Mouse (Mus musculus): Measurements from ENCODE around the gene Psmb8. TPM values are rescaled to one million over a fixed set of nuclear protein-coding genes. Genes with fewer than 3 reads are reported as not detected.
A peak's percentile ranks its signal among the peaks of the same experiment; 100 is the strongest.

Psmb8 gene
- total and polyA plus RNA-seq, 3 experiments, result 133 to 144 TPM; not detected in 1

- peak; percentile 40; the same call in 1 of the 2 replicates for TF ChIP-seq POLR2AphosphoS2 (IDR thresholded peaks at IDR 0.05; ENCODE audit: low read length)
- TF ChIP-seq MYB (IDR thresholded peaks at IDR 0.05; ENCODE audit: low read depth, low read length), result no peak
- TF ChIP-seq CHD2 (IDR thresholded peaks at IDR 0.05; ENCODE audit: low read length), result peak; percentile 53
- TF ChIP-seq ZC3H11A (IDR thresholded peaks at IDR 0.05; ENCODE audit: low read depth, low read length), result peak; percentile 94
Observed at GRCm38 (mm10) chr17:34170877-34171498, 26.5 kb upstream of the Psmb8 start (continued).

- TF ChIP-seq POLR2AphosphoS5 (IDR thresholded peaks at IDR 0.05; ENCODE audit: borderline replicate concordance, low read depth, low read length) (no peak), RAD21 (IDR thresholded peaks at IDR 0.05; ENCODE audit: low read depth, low read length) (no peak; the same call in 1 of the 2 replicates), TBP (IDR thresholded peaks at IDR 0.05; ENCODE audit: low read depth, low read length) (no peak), ZKSCAN1 (IDR thresholded peaks at IDR 0.05; ENCODE audit: low read depth, low read length) (no peak), MAX (IDR thresholded peaks at IDR 0.05; ENCODE audit: low read length) (no peak), ZMIZ1 (IDR thresholded peaks at IDR 0.05; ENCODE audit: low read depth, low read length) (no peak), E2F4 (IDR thresholded peaks at IDR 0.05; ENCODE audit: borderline replicate concordance, low read depth, low read length) (no peak), ETS1 (IDR thresholded peaks at IDR 0.05; ENCODE audit: low read depth, low read length) (no peak), MYB (IDR thresholded peaks at IDR 0.05; ENCODE audit: low read depth, low read length) (no peak), RCOR1 (IDR thresholded peaks at IDR 0.05; ENCODE audit: low read depth, low read length) (no peak), SMC3 (IDR thresholded peaks at IDR 0.05; ENCODE audit: low read depth, low read length) (peak; percentile 29; the same call in 1 of the 2 replicates), GATA1 (IDR thresholded peaks at IDR 0.05; ENCODE audit: low read depth, low read length) (no peak), ZC3H11A (IDR thresholded peaks at IDR 0.05; ENCODE audit: low read depth, low read length) (no peak), MXI1 (IDR thresholded peaks at IDR 0.05; ENCODE audit: low read depth, low read length) (no peak), CTCF (IDR thresholded peaks at IDR 0.05 in 2 of 3, conservative IDR thresholded peaks at IDR 0.05 in 1 of 3; ENCODE audit: control insufficient read depth in 1 of 3, insufficient read depth in 1 of 3, low read depth in 2 of 3, low read length in 3 of 3, poor library complexity in 1 of 3, severe bottlenecking in 1 of 3) (peak; percentile 17 to 47 (median 19); a peak in 3 of 6 replicates), SIN3A (IDR thresholded peaks at IDR 0.05; ENCODE audit: low read length) (no peak), MAZ (IDR thresholded peaks at IDR 0.05; ENCODE audit: low read depth, low read length) (no peak)
- no peak overlapping the region for H3K9ac ChIP-seq (ENCODE audit: control insufficient read depth, low read depth, low read length, poor library complexity, severe bottlenecking)
- no peaks in the 10 kb centered on the region for H3K27me3 ChIP-seq (ENCODE audit: control insufficient read depth in 1 of 2, insufficient read depth in 2 of 2, low read length in 2 of 2)
- H3K27ac ChIP-seq (ENCODE audit: control insufficient read depth, low read depth, low read length), result no peak overlapping the region
- H3K79me2 ChIP-seq (ENCODE audit: control insufficient read depth, insufficient read depth, low read length, poor library complexity), result no peaks in the 10 kb centered on the region
- H3K4me1 ChIP-seq (ENCODE audit: control insufficient read depth in 1 of 2, insufficient read depth in 2 of 2, low read length in 2 of 2), result 0 out of 4 replicates have a peak, but pooled peaks cover 0 to 3% of the 10 kb centered on the region in 2 experiments
- H3K9me3 ChIP-seq (replicated peaks; ENCODE audit: insufficient read depth, low read length), result no peaks in the 10 kb centered on the region
- peaks cover 0 to 3% of the 10 kb centered on the region in 2 experiments; a peak in 2 of 4 replicates for H3K36me3 ChIP-seq (ENCODE audit: control insufficient read depth in 1 of 2, insufficient read depth in 2 of 2, low read length in 2 of 2)
- H3K4me3 ChIP-seq (ENCODE audit: control insufficient read depth in 1 of 2, insufficient read depth in 1 of 2, low read depth in 2 of 2, low read length in 2 of 2), result no peak overlapping the region
- DNase-seq (ENCODE audit: low read depth, low spot score), result peak; percentile 32
Observed at GRCm38 (mm10) chr17:34172528-34172927, 25.0 kb upstream of the Psmb8 start.
